Mouse (Mus musculus): Measurements from ENCODE around the gene Zfpm1. TPM values are rescaled to one million over a fixed set of nuclear protein-coding genes. Genes with fewer than 3 reads are reported as not detected.

The Zfpm1 gene
- polyA plus RNA-seq, 2 experiments: 2.1 to 10.4 TPM

- Histone ChIP-seq H3K27me3 (ENCODE audit: control insufficient read depth, insufficient read depth, low read length) (no peaks in the 10 kb centered on the region), H3K36me3 (ENCODE audit: control insufficient read depth, insufficient read depth, low read length) (no peaks in the 10 kb centered on the region), H3K9ac (ENCODE audit: low read depth, low read length, severe bottlenecking) (no peak overlapping the region), H3K4me2 (replicated peaks; ENCODE audit: low read depth, low read length, severe bottlenecking) (no peak overlapping the region), H3K27ac (replicated peaks; ENCODE audit: low read depth, low read length) (no peak overlapping the region), H3K4me3 (replicated peaks; ENCODE audit: low read length) (no peak overlapping the region), H3K9me3 (ENCODE audit: control insufficient read depth, low read length) (no peaks in the 10 kb centered on the region), H3K4me1 (ENCODE audit: control insufficient read depth, insufficient read depth, low read length) (peaks cover 10% of the 10 kb centered on the region; the same call in 1 of the 2 replicates)
- DNase-seq (ENCODE audit: low spot score) (no peak), ATAC-seq (ENCODE audit: low FRiP score, low read depth) (no peak)
- 72% methylated on average over 9 of the region's 9 CpGs for WGBS
- no peak for TF ChIP-seq POLR2A (IDR thresholded peaks at IDR 0.05; ENCODE audit: borderline replicate concordance, extremely low read depth, insufficient read depth, insufficient read length)
These were observed 13.4 kb downstream of the Zfpm1 start for GRCm38 (mm10) chr8:122295389-122295788.

GRCm38 (mm10) chr8:122296173-122297001, 14.4 kb downstream of the Zfpm1 start:
- H3K27ac ChIP-seq (replicated peaks; ENCODE audit: low read depth, low read length): no peak overlapping the region
- H3K9ac ChIP-seq (ENCODE audit: low read depth, low read length, severe bottlenecking): peak overlapping the region; percentile 21; the same call in 1 of the 2 replicates
- no peaks in the 10 kb centered on the region for H3K9me3 ChIP-seq (ENCODE audit: control insufficient read depth, low read length)
- 41% methylated on average over 22 of the region's 24 CpGs for WGBS
- no peak overlapping the region for H3K4me2 ChIP-seq (replicated peaks; ENCODE audit: low read depth, low read length, severe bottlenecking)
- H3K4me3 ChIP-seq (replicated peaks; ENCODE audit: low read length): no peak overlapping the region
- no peaks in the 10 kb centered on the region for H3K27me3 ChIP-seq (ENCODE audit: control insufficient read depth, insufficient read depth, low read length)
- TF ChIP-seq POLR2A (IDR thresholded peaks at IDR 0.05; ENCODE audit: borderline replicate concordance, extremely low read depth, insufficient read depth, insufficient read length): no peak
- H3K36me3 ChIP-seq (ENCODE audit: control insufficient read depth, insufficient read depth, low read length): no peaks in the 10 kb centered on the region
- no peak for DNase-seq (ENCODE audit: low spot score)
- no peak for ATAC-seq (ENCODE audit: low FRiP score, low read depth)
- H3K4me1 ChIP-seq (ENCODE audit: control insufficient read depth, insufficient read depth, low read length): peaks cover 10% of the 10 kb centered on the region; the same call in 1 of the 2 replicates

GRCm38 (mm10) chr8:122299581-122300254, 17.8 kb downstream of the Zfpm1 start:
- Histone ChIP-seq H3K36me3 (ENCODE audit: control insufficient read depth, insufficient read depth, low read length) (no peaks in the 10 kb centered on the region), H3K9me3 (ENCODE audit: control insufficient read depth, low read length) (no peaks in the 10 kb centered on the region), H3K4me3 (replicated peaks; ENCODE audit: low read length) (no peak overlapping the region), H3K4me1 (ENCODE audit: control insufficient read depth, insufficient read depth, low read length) (peaks cover 3% of the 10 kb centered on the region; the same call in 1 of the 2 replicates), H3K9ac (ENCODE audit: low read depth, low read length, severe bottlenecking) (no peak overlapping the region), H3K27ac (replicated peaks; ENCODE audit: low read depth, low read length) (no peak overlapping the region), H3K27me3 (ENCODE audit: control insufficient read depth, insufficient read depth, low read length) (no peaks in the 10 kb centered on the region), H3K4me2 (replicated peaks; ENCODE audit: low read depth, low read length, severe bottlenecking) (no peak overlapping the region)
- WGBS: 62% methylated on average over 16 of the region's 16 CpGs
- no peak for DNase-seq (ENCODE audit: low spot score)
- ATAC-seq (ENCODE audit: low FRiP score, low read depth): no peak
- no peak for TF ChIP-seq POLR2A (IDR thresholded peaks at IDR 0.05; ENCODE audit: borderline replicate concordance, extremely low read depth, insufficient read depth, insufficient read length)

DNA sequence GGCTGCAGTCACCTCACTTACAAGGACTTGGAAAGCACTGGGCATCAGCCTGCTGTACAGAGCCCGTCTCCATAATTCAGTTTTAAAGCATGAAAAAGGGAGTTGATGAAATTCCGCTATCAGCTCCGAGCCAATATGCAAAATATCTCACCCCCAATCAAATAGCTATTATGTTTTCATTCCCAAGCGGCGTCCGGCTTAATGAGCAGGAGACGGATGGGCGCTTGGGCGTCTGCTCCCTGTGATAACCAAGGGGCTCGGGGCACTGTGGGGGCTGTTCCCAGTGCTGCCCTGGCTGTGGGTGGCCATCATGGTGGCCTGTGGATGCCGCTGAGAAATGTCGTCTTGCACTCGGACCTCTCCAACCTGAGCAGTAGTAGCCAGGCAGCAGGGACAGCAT, 19.1 kb downstream of the Zfpm1 start:
- Histone ChIP-seq H3K4me1 (ENCODE audit: control insufficient read depth, insufficient read depth, low read length) (peaks cover 3% of the 10 kb centered on the region; the same call in 1 of the 2 replicates), H3K4me2 (replicated peaks; ENCODE audit: low read depth, low read length, severe bottlenecking) (no peak overlapping the region), H3K9ac (ENCODE audit: low read depth, low read length, severe bottlenecking) (no peak overlapping the region), H3K27me3 (ENCODE audit: control insufficient read depth, insufficient read depth, low read length) (no peaks in the 10 kb centered on the region), H3K4me3 (replicated peaks; ENCODE audit: low read length) (no peak overlapping the region), H3K36me3 (ENCODE audit: control insufficient read depth, insufficient read depth, low read length) (no peaks in the 10 kb centered on the region), H3K9me3 (ENCODE audit: control insufficient read depth, low read length) (no peaks in the 10 kb centered on the region), H3K27ac (replicated peaks; ENCODE audit: low read depth, low read length) (no peak overlapping the region)
- ATAC-seq (ENCODE audit: low FRiP score, low read depth) (no peak), DNase-seq (ENCODE audit: low spot score) (no peak)
- 85% methylated on average over 13 of the region's 13 CpGs for WGBS
- TF ChIP-seq POLR2A (IDR thresholded peaks at IDR 0.05; ENCODE audit: borderline replicate concordance, extremely low read depth, insufficient read depth, insufficient read length): no peak

- ATAC-seq (ENCODE audit: low FRiP score, low read depth) (no peak), DNase-seq (ENCODE audit: low spot score) (no peak)
- no peak for TF ChIP-seq POLR2A (IDR thresholded peaks at IDR 0.05; ENCODE audit: borderline replicate concordance, extremely low read depth, insufficient read depth, insufficient read length)
- no peak overlapping the region for H3K27ac ChIP-seq (replicated peaks; ENCODE audit: low read depth, low read length)
- H3K36me3 ChIP-seq (ENCODE audit: control insufficient read depth, insufficient read depth, low read length): 0 out of 2 replicates have a peak, but pooled peaks cover 2% of the 10 kb centered on the region
- 78% methylated on average over 5 of the region's 5 CpGs for WGBS
- no peak overlapping the region for H3K9ac ChIP-seq (ENCODE audit: low read depth, low read length, severe bottlenecking)
- H3K4me3 ChIP-seq (replicated peaks; ENCODE audit: low read length): no peak overlapping the region
- H3K27me3 ChIP-seq (ENCODE audit: control insufficient read depth, insufficient read depth, low read length): no peaks in the 10 kb centered on the region
- no peaks in the 10 kb centered on the region for H3K9me3 ChIP-seq (ENCODE audit: control insufficient read depth, low read length)
- no peaks in the 10 kb centered on the region for H3K4me1 ChIP-seq (ENCODE audit: control insufficient read depth, insufficient read depth, low read length)
- no peak overlapping the region for H3K4me2 ChIP-seq (replicated peaks; ENCODE audit: low read depth, low read length, severe bottlenecking)
These were observed 19.9 kb downstream of the Zfpm1 start for GRCm38 (mm10) chr8:122301866-122302265.

Measured in limb, embryonic 14.5 days (tissue).